24 mouse cellular contexts compared by ENCODE assay signal in the genomic region with DNA sequence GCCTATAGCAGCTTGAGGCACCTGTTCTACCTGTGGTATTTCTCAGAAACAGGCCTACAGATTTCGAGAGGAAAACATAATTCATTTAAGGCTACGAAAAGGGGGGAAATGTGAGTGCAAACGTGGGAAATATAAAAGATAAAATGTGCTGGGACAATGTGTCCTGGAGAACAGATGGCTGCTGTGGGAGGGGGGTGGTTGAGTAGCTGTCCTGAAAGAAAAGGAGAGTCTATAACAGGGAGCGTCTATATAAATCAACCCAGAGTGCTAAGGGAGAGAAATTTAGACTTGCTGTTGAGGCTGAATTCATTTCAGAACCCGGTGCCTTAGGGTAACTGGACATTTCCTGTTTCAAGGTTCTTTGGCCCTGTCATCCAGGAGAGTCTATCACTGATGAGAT.
DNase-seq lines count a peak whose midpoint lies in the region; ATAC-seq and TF ChIP-seq lines count a peak whose summit lies in the region.
"Had no signal": no experiment of that assay in that cellular context is flagged by ENCODE, and none has a peak within 500 bp of the region (broad histone marks: within the 10 kb centered on the region; RNA-seq: fewer than 3 reads in every experiment).

No protein-coding gene starts in this region.

- H3K27ac ChIP-seq in left cerebral cortex, adult 2 months, result peak overlapping the region; percentile 64; the same call in 1 of the 2 replicates
- H3K27ac ChIP-seq in heart, embryonic 12.5 days (ENCODE audit: poor library complexity, severe bottlenecking), result no peak overlapping the region
- H3K27ac ChIP-seq: embryonic facial prominence, embryonic 12.5 days; heart, embryonic 13.5 days; hindbrain, postnatal 0 days; kidney, postnatal 0 days; midbrain, embryonic 10.5 days; neural tube, embryonic 12.5 days; stomach, embryonic 15.5 days had no signal

- no peaks in the 10 kb centered on the region for H3K27me3 ChIP-seq in heart, embryonic 12.5 days (replicated peaks)
- H3K27me3 ChIP-seq: CH12.LX; embryonic facial prominence, embryonic 12.5 days; heart, embryonic 13.5 days; neural tube, embryonic 12.5 days; stomach, embryonic 15.5 days had no signal

- no peak for TF ChIP-seq CTCF in left cerebral cortex, adult 2 months (IDR thresholded peaks at IDR 0.05)

- H3K4me2 ChIP-seq in heart, embryonic 12.5 days, result no peak overlapping the region
- H3K4me2 ChIP-seq: embryonic facial prominence, embryonic 12.5 days; heart, embryonic 13.5 days; neural tube, embryonic 12.5 days; stomach, embryonic 15.5 days had no signal

- no peaks in the 10 kb centered on the region for H3K36me3 ChIP-seq in heart, embryonic 12.5 days
- H3K36me3 ChIP-seq: embryonic facial prominence, embryonic 12.5 days; heart, embryonic 13.5 days; midbrain, embryonic 10.5 days; neural tube, embryonic 12.5 days; stomach, embryonic 15.5 days had no signal

- no peaks in the 10 kb centered on the region for H3K9me3 ChIP-seq in heart, embryonic 12.5 days (replicated peaks)
- H3K9me3 ChIP-seq: embryonic facial prominence, embryonic 12.5 days; heart, embryonic 13.5 days; midbrain, embryonic 10.5 days; neural tube, embryonic 12.5 days; stomach, embryonic 15.5 days had no signal

- 64% methylated on average over 5 of the region's 5 CpGs for WGBS in heart, embryonic 12.5 days

- no peak for ATAC-seq in heart, embryonic 12.5 days (ENCODE audit: insufficient number of reproducible peaks, low FRiP score)
- ATAC-seq: forebrain, postnatal 0 days; hindbrain, postnatal 0 days; liver, postnatal 0 days had no signal

- no peak overlapping the region for H3K9ac ChIP-seq in heart, embryonic 12.5 days
- H3K9ac ChIP-seq: embryonic facial prominence, embryonic 12.5 days; forebrain, postnatal 0 days; heart, embryonic 13.5 days; liver, postnatal 0 days; neural tube, embryonic 12.5 days; stomach, embryonic 15.5 days had no signal

- no peak overlapping the region for H3K4me3 ChIP-seq in left cerebral cortex, adult 2 months
- no peak overlapping the region for H3K4me3 ChIP-seq in heart, embryonic 12.5 days
- H3K4me3 ChIP-seq: embryonic facial prominence, embryonic 12.5 days; heart, embryonic 13.5 days; midbrain, embryonic 10.5 days; neural tube, embryonic 12.5 days; stomach, embryonic 15.5 days had no signal

- no peaks in the 10 kb centered on the region for H3K4me1 ChIP-seq in heart, embryonic 12.5 days (replicated peaks)
- H3K4me1 ChIP-seq: embryonic facial prominence, embryonic 12.5 days; heart, embryonic 13.5 days; midbrain, embryonic 10.5 days; neural tube, embryonic 12.5 days; stomach, embryonic 15.5 days had no signal

- DNase-seq in brain, adult 2 months (ENCODE audit: low read depth, low spot score), result peak; percentile 66
- DNase-seq in frontal cortex, postnatal 36 days (ENCODE audit: low spot score in 2 of 2), result peak; percentile 60 to 73
- peak in 1 of 2 experiments; percentile 52 for DNase-seq in left cerebral cortex, adult 2 months (ENCODE audit: extremely low spot score in 1 of 2, low spot score in 2 of 2)
- DNase-seq in right cerebral cortex, postnatal 10 days (ENCODE audit: low spot score in 2 of 2), result peak; percentile 43 to 64
- no peak for DNase-seq in neural tube, embryonic 10.5 days (ENCODE audit: extremely low spot score, low spot score)
- no peak for DNase-seq in heart, adult 8-10 months (ENCODE audit: low spot score)
- DNase-seq: adrenal gland, adult 2 months; cerebellum, adult 18-20 months; forebrain, postnatal 0 days; heart, postnatal 4 days; kidney, adult 11 months; liver; liver, postnatal 0 days; lung, postnatal 36 days; thymus, postnatal 14 days had no signal

- intact Hi-C loops in left cerebral cortex, adult 2 months (cut with DNase I), result loop anchor here (2.0 kb wide), 1 partner anchor 57 kb away; no protein-coding TSS in a partner anchor

Comparison
In these comparisons a context has a peak if more than half of its experiments do, and no peak if none do; other contexts are left out.
1. DNase-seq: peak in brain, adult 2 months (single experiment), frontal cortex, postnatal 36 days (2 of 2) and right cerebral cortex, postnatal 10 days (2 of 2); none in neural tube, embryonic 10.5 days (single experiment) and heart, adult 8-10 months (single experiment).